Mouse (Mus musculus) liver, postnatal 0 days (tissue): ENCODE measurements around the gene Fam149a.

Source experiments
- CTCF ChIP-seq: sonication (generic); IDR thresholded peaks from 2 replicates; pipeline ENCODE4 v1.5.1; 2016; ENCODE audit warnings: antibody characterized with exemption, low read depth
- EP300 ChIP-seq: IDR thresholded peaks from 2 replicates; pipeline ENCODE4 v1.6.1; 2016; ENCODE audit warnings: antibody characterized with exemption, low read depth, mild to moderate bottlenecking

- no peak for TF ChIP-seq CTCF
- no peak for TF ChIP-seq EP300
Measured at GRCm38 (mm10) chr8:45409702-45410101, 27.6 kb upstream of the Fam149a start.
